Mouse (Mus musculus): ENCODE measurements around the gene Syndig1. TPM values are rescaled to one million over a fixed set of nuclear protein-coding genes. Genes with fewer than 3 reads are reported as not detected.

The Syndig1 gene
- polyA plus RNA-seq, 1 experiment from 2014 or later, result 3.7 TPM

DNA sequence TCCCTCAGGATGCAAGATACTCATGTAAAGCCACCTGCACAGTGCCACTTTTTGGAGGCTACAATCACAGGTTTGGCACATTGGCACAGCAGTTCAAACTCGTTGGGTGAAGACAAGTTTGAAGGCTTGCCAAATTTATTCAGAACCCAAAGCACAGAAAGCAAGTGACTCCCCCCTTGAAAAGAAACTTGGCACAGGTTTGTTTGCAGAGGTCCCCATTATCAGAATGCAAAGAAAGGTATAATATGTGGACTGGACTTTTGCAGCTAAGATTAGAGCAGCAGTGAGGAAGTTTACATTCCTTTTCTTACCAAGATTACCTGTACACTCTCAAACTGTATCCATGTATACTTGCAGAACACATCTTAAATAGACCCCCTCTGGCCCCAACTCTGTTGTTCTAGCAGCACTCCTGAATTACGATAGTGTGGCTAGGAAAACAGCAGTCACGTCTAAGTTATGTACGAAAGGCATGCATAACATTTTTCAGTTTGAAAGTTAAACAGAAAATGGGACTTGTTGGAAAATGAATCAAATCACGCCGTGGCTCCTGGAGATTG is 183.9 kb downstream of the Syndig1 start:
- no peak overlapping the region for H3K4me2 ChIP-seq (ENCODE audit: low read depth, low read length)
- H3K9ac ChIP-seq (ENCODE audit: low read length), result no peak overlapping the region
- no peak overlapping the region for H3K4me3 ChIP-seq (ENCODE audit: low read length)
- H3K27me3 ChIP-seq (ENCODE audit: control insufficient read depth, insufficient read depth, low read depth, low read length), result no peaks in the 10 kb centered on the region
- 35% methylated on average over 6 of the region's 6 CpGs for WGBS
- H3K9me3 ChIP-seq (ENCODE audit: control insufficient read depth, low read length), result no peaks in the 10 kb centered on the region
- ATAC-seq (ENCODE audit: low read depth), result peak; percentile 71
- H3K27ac ChIP-seq (ENCODE audit: low read length), result 0 out of 2 replicates have a peak overlapping the region, but pooled peaks have one; percentile 28
- peaks cover 4% of the 10 kb centered on the region; the same call in 1 of the 2 replicates for H3K4me1 ChIP-seq (replicated peaks; ENCODE audit: control insufficient read depth, insufficient read depth, low read length)
- no peaks in the 10 kb centered on the region for H3K36me3 ChIP-seq (ENCODE audit: control insufficient read depth, insufficient read depth, low read length)

DNA sequence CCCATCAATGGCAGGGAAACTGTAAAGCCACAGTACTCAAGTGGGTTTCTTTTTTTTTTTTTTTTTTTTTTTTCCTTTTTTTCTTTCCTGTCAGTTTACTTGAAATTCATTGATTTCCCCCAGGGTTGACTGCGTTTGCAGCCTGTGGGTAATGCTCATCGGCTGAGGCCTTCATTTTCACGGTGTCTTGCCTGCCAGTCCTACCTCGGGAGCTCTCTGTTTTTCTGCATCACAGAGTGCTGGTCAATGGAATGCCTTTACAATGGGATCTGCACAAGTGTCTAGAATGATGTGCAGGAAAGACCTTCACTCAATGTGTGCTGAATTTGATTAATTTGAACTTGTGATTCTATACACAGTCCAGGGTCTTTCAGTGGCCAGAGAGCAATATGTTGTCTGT is 184.8 kb downstream of the Syndig1 start:
- no peaks in the 10 kb centered on the region for H3K27me3 ChIP-seq (ENCODE audit: control insufficient read depth, insufficient read depth, low read depth, low read length)
- H3K4me1 ChIP-seq (replicated peaks; ENCODE audit: control insufficient read depth, insufficient read depth, low read length), result peaks cover 4% of the 10 kb centered on the region; the same call in 1 of the 2 replicates
- no peak overlapping the region for H3K4me3 ChIP-seq (ENCODE audit: low read length)
- H3K27ac ChIP-seq (ENCODE audit: low read length), result no peak overlapping the region; the same call in 1 of the 2 replicates
- no peak for ATAC-seq (ENCODE audit: low read depth)
- H3K9ac ChIP-seq (ENCODE audit: low read length), result no peak overlapping the region
- no peak overlapping the region for H3K4me2 ChIP-seq (ENCODE audit: low read depth, low read length)
- H3K9me3 ChIP-seq (ENCODE audit: control insufficient read depth, low read length), result no peaks in the 10 kb centered on the region
- 73% methylated on average over 4 of the region's 4 CpGs for WGBS
- H3K36me3 ChIP-seq (ENCODE audit: control insufficient read depth, insufficient read depth, low read length), result no peaks in the 10 kb centered on the region

DNA sequence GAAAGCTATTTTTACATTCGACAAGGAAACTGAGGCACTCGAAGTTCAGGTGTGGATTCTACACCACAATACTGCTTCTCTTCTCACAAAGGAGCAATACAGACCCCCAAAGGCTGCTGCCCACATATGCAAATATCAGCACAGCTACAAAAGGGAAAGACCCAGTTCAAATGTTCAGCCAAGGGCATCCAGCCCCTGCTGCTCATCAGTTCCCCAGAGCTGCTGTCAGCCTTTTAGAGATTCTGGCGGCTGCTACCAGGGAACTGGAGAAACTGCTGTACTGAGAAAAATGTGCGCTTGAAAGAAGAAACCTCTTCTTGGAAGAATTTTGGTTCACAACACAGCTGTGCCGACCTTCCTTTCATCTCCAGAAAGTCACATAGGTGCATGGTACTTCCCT is 187.3 kb downstream of the Syndig1 start:
- H3K27me3 ChIP-seq (ENCODE audit: control insufficient read depth, insufficient read depth, low read depth, low read length), result no peaks in the 10 kb centered on the region
- H3K27ac ChIP-seq (ENCODE audit: low read length), result no peak overlapping the region
- H3K4me3 ChIP-seq (ENCODE audit: low read length), result no peak overlapping the region
- no peaks in the 10 kb centered on the region for H3K36me3 ChIP-seq (ENCODE audit: control insufficient read depth, insufficient read depth, low read length)
- peaks cover 4% of the 10 kb centered on the region; the same call in 1 of the 2 replicates for H3K4me1 ChIP-seq (replicated peaks; ENCODE audit: control insufficient read depth, insufficient read depth, low read length)
- H3K4me2 ChIP-seq (ENCODE audit: low read depth, low read length), result no peak overlapping the region
- H3K9me3 ChIP-seq (ENCODE audit: control insufficient read depth, low read length), result no peaks in the 10 kb centered on the region
- no peak for ATAC-seq (ENCODE audit: low read depth)
- H3K9ac ChIP-seq (ENCODE audit: low read length), result no peak overlapping the region
- 66% methylated on average over 5 of the region's 5 CpGs for WGBS

DNA sequence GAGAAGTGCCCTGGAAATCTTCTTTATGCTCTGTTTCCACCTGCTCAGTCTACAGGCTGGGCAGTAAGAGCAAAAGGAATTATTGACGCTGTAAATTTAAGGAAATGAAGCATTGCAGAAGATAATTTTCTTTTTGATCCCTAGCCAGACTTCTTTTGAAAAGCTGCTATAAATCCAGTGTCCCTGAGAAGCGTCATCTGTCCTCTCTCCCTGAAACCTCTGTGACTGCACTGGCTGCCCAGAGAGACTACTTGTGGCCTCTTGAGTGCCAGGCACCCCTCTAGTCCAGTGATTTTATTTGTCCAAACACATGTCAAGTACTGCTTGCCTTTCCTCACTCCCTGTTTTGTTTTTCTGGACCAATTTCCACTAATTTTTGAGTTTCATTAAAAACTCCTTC is 191.7 kb downstream of the Syndig1 start:
- Histone ChIP-seq H3K4me2 (ENCODE audit: low read depth, low read length) (no peak overlapping the region), H3K36me3 (ENCODE audit: control insufficient read depth, insufficient read depth, low read length) (no peaks in the 10 kb centered on the region), H3K4me1 (replicated peaks; ENCODE audit: control insufficient read depth, insufficient read depth, low read length) (no peaks in the 10 kb centered on the region), H3K4me3 (ENCODE audit: low read length) (no peak overlapping the region), H3K9me3 (ENCODE audit: control insufficient read depth, low read length) (no peaks in the 10 kb centered on the region), H3K9ac (ENCODE audit: low read length) (no peak overlapping the region), H3K27me3 (ENCODE audit: control insufficient read depth, insufficient read depth, low read depth, low read length) (no peaks in the 10 kb centered on the region), H3K27ac (ENCODE audit: low read length) (no peak overlapping the region)
- no peak for ATAC-seq (ENCODE audit: low read depth)
- WGBS, result 30% methylated on average over 2 of the region's 2 CpGs

DNA sequence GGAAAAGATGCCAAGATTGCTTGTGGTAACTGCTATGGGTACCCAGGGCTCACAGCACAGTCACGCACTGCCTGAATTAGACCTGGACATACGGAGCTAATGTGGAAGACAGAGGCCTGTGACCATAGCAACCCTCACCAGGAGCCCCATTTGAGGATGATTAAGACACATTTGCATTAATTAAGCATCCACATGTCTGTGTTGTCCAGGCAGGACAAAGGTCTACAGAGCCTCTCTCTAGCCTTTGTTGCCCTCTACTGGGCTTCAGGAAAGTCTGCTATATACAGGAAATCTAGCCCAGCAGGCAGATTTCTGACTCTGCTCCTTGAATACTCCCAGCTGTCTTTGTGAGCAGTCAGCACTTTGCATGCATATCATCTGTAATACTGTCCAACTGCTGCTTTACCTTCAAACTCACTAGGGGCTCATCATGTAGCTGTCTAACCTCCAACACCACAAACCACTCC is 194.9 kb downstream of the Syndig1 start:
- H3K27ac ChIP-seq (ENCODE audit: low read length), result no peak overlapping the region
- no peak overlapping the region for H3K4me3 ChIP-seq (ENCODE audit: low read length)
- ATAC-seq (ENCODE audit: low read depth), result peak; percentile 81
- H3K4me2 ChIP-seq (ENCODE audit: low read depth, low read length), result no peak overlapping the region
- no peaks in the 10 kb centered on the region for H3K27me3 ChIP-seq (ENCODE audit: control insufficient read depth, insufficient read depth, low read depth, low read length)
- H3K4me1 ChIP-seq (replicated peaks; ENCODE audit: control insufficient read depth, insufficient read depth, low read length), result no peaks in the 10 kb centered on the region
- no peaks in the 10 kb centered on the region for H3K9me3 ChIP-seq (ENCODE audit: control insufficient read depth, low read length)
- no peaks in the 10 kb centered on the region for H3K36me3 ChIP-seq (ENCODE audit: control insufficient read depth, insufficient read depth, low read length)
- no peak overlapping the region for H3K9ac ChIP-seq (ENCODE audit: low read length)
- WGBS, result 33% methylated on average over 2 of the region's 2 CpGs

DNA sequence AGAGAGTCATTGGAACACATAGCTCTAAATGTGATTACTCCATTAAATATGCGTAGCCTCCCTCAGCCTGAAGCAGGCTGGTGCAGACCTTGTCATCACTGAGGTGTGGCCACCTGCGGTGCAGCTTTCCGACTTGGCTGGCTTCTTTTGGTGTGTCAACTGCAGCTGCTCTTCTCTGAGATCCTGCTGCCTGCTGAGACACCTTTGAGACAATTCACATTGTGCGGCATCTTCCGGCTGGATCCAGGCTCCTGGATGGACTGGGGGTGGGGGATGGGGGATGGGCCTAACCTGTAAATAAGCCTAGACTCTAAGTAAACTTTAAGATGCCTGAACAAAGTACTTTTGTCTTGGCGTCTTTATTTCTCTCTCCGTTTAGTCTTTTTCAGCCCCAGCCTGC is 214.5 kb downstream of the Syndig1 start:
- no peak for ATAC-seq (ENCODE audit: low read depth)
- Histone ChIP-seq H3K4me2 (ENCODE audit: low read depth, low read length) (no peak overlapping the region), H3K4me3 (ENCODE audit: low read length) (no peak overlapping the region), H3K36me3 (ENCODE audit: control insufficient read depth, insufficient read depth, low read length) (no peaks in the 10 kb centered on the region), H3K27me3 (ENCODE audit: control insufficient read depth, insufficient read depth, low read depth, low read length) (no peaks in the 10 kb centered on the region), H3K9me3 (ENCODE audit: control insufficient read depth, low read length) (no peaks in the 10 kb centered on the region), H3K27ac (ENCODE audit: low read length) (no peak overlapping the region), H3K9ac (ENCODE audit: low read length) (no peak overlapping the region), H3K4me1 (replicated peaks; ENCODE audit: control insufficient read depth, insufficient read depth, low read length) (no peaks in the 10 kb centered on the region)
- 89% methylated on average over 7 of the region's 7 CpGs for WGBS

Other genes with a start within 250 kb of the Syndig1 start
- 0.23 TPM in 1 of 2 replicates, not detected in the other for gene C530025M09Rik, start 2.0 kb downstream of the Syndig1 start, polyA plus RNA-seq (2015; fragmentation: Nextera tagmentation; extraction: Ambion mirVana)